Mouse (Mus musculus): ENCODE measurements around the gene Hist1h3c. TPM values are rescaled to one million over a fixed set of nuclear protein-coding genes. Genes with fewer than 3 reads are reported as not detected.

Gene Hist1h3c
- polyA plus RNA-seq, 1 experiment from 2014 or later, result 11.3 TPM

DNA sequence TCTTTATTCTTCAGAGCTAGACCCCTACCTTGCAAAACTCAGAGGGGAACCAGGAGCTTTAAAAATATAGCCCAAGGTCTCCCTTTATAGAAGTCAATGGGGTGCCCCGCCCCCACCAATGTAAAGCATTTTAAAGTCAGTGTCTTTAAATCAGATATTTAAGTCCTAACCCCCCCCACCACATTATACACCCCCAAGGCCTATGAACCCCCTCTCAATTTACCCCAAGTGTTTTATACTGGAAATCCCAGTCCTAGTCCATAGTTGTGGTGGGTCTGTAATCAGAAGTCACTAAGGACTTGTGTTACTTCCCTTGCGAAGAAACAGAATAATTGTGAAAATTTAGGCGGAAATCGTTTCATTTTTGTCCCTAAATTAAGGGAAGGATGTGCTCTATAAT, 7.4 kb downstream of the Hist1h3c start:
- no peaks in the 10 kb centered on the region for H3K9me3 ChIP-seq (ENCODE audit: low read depth, low read length)
- H3K9ac ChIP-seq, result peak overlapping the region; percentile 94
- H3K4me2 ChIP-seq, result peak overlapping the region; percentile 90
- H3K4me3 ChIP-seq (ENCODE audit: low read depth, low read length), result peak overlapping the region; percentile 63
- WGBS, result 23% methylated on average over 4 of the region's 4 CpGs
- TF ChIP-seq CTCF (IDR thresholded peaks at IDR 0.05; ENCODE audit: low read depth), result no peak
- ATAC-seq (ENCODE audit: insufficient read depth) (no peak), DNase-seq (peak; percentile 51)
- H3K36me3 ChIP-seq (ENCODE audit: insufficient read depth), result no peaks in the 10 kb centered on the region
- H3K27ac ChIP-seq (ENCODE audit: low read depth), result peak overlapping the region; percentile 100
- 0 out of 2 replicates have a peak, but pooled peaks cover 5% of the 10 kb centered on the region for H3K4me1 ChIP-seq (ENCODE audit: insufficient read depth)
- H3K27me3 ChIP-seq (ENCODE audit: insufficient read depth, low read length), result no peaks in the 10 kb centered on the region

DNA sequence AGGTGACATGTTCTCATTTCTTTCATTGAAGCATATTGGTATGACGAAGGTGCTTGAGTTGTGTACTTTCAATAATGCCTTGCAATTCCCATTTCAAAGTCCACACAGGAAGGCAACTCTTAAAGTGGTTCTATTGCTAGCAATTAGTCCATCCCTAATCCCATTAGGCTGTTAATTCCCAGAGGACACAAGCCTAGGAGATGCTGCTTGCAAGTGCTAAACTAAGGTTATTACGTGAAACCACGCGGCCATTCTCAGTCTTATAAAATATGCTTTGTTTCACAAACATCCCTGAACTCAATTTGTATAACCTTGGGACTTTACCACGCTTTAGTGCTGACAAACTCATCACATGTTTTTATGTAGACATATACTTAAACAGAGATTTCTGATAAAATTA, 8.3 kb downstream of the Hist1h3c start:
- H3K4me2 ChIP-seq, result no peak overlapping the region
- ATAC-seq (ENCODE audit: insufficient read depth) (no peak), DNase-seq (peak; percentile 11)
- H3K4me1 ChIP-seq (ENCODE audit: insufficient read depth), result 0 out of 2 replicates have a peak, but pooled peaks cover 5% of the 10 kb centered on the region
- no peak overlapping the region for H3K9ac ChIP-seq
- no peaks in the 10 kb centered on the region for H3K27me3 ChIP-seq (ENCODE audit: insufficient read depth, low read length)
- H3K36me3 ChIP-seq (ENCODE audit: insufficient read depth), result no peaks in the 10 kb centered on the region
- WGBS, result 89% methylated on average over 5 of the region's 5 CpGs
- H3K4me3 ChIP-seq (ENCODE audit: low read depth, low read length), result no peak overlapping the region
- no peaks in the 10 kb centered on the region for H3K9me3 ChIP-seq (ENCODE audit: low read depth, low read length)
- no peak for TF ChIP-seq CTCF (IDR thresholded peaks at IDR 0.05; ENCODE audit: low read depth)
- peak overlapping the region; percentile 100; the same call in 1 of the 2 replicates for H3K27ac ChIP-seq (ENCODE audit: low read depth)

GRCm38 (mm10) chr13:23732156-23732804, 13.1 kb downstream of the Hist1h3c start:
- H3K4me3 ChIP-seq (ENCODE audit: low read depth, low read length), result no peak overlapping the region
- no peaks in the 10 kb centered on the region for H3K4me1 ChIP-seq (ENCODE audit: insufficient read depth)
- no peaks in the 10 kb centered on the region for H3K36me3 ChIP-seq (ENCODE audit: insufficient read depth)
- peak; percentile 47; the same call in 1 of the 2 replicates for ATAC-seq (ENCODE audit: insufficient read depth)
- DNase-seq, result peak; percentile 80
- no peak overlapping the region for H3K9ac ChIP-seq
- peak; percentile 84 for TF ChIP-seq CTCF (IDR thresholded peaks at IDR 0.05; ENCODE audit: low read depth)
- no peaks in the 10 kb centered on the region for H3K27me3 ChIP-seq (ENCODE audit: insufficient read depth, low read length)
- no peak overlapping the region for H3K4me2 ChIP-seq
- H3K9me3 ChIP-seq (ENCODE audit: low read depth, low read length), result no peaks in the 10 kb centered on the region
- WGBS, result 21% methylated on average over 8 of the region's 8 CpGs
- H3K27ac ChIP-seq (ENCODE audit: low read depth), result no peak overlapping the region

- Histone ChIP-seq H3K36me3 (ENCODE audit: insufficient read depth) (no peaks in the 10 kb centered on the region), H3K4me1 (ENCODE audit: insufficient read depth) (no peaks in the 10 kb centered on the region), H3K9ac (no peak overlapping the region), H3K4me3 (ENCODE audit: low read depth, low read length) (no peak overlapping the region), H3K27me3 (ENCODE audit: insufficient read depth, low read length) (no peaks in the 10 kb centered on the region), H3K9me3 (ENCODE audit: low read depth, low read length) (no peaks in the 10 kb centered on the region), H3K27ac (ENCODE audit: low read depth) (no peak overlapping the region), H3K4me2 (no peak overlapping the region)
- DNase-seq (peak; percentile 64), ATAC-seq (ENCODE audit: insufficient read depth) (no peak)
- WGBS, result 20% methylated on average over 8 of the region's 8 CpGs
- no peak for TF ChIP-seq CTCF (IDR thresholded peaks at IDR 0.05; ENCODE audit: low read depth)
These were observed 14.9 kb downstream of the Hist1h3c start for GRCm38 (mm10) chr13:23730479-23730878.

- 88% methylated on average over 5 of the region's 5 CpGs for WGBS
- no peak for ATAC-seq (ENCODE audit: insufficient read depth)
These were observed 15.7 kb downstream of the Hist1h3c start for GRCm38 (mm10) chr13:23729706-23730105.

DNA sequence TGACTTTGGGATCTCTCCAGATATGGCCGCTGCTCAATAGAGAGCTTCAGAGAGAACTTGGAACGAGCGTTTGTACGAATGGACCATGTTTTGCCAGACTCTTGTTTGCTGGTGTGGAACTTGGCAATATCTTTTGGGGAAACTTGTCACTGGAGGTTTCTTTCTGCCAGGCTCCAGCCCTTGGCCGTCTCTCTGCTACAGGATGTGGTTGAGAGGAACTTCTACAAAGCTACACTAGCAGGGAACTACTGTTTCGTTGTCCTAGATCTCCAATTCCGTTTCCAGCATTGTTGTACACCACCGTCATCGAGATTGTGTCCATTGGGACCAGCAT, 16.2 kb downstream of the Hist1h3c start:
- no peak for TF ChIP-seq CTCF (IDR thresholded peaks at IDR 0.05; ENCODE audit: low read depth)
- Histone ChIP-seq H3K27me3 (ENCODE audit: insufficient read depth, low read length) (no peaks in the 10 kb centered on the region), H3K27ac (ENCODE audit: low read depth) (no peak overlapping the region), H3K4me3 (ENCODE audit: low read depth, low read length) (no peak overlapping the region), H3K4me1 (ENCODE audit: insufficient read depth) (0 out of 2 replicates have a peak, but pooled peaks cover under 1% of the 10 kb centered on the region), H3K9ac (no peak overlapping the region), H3K4me2 (no peak overlapping the region), H3K9me3 (ENCODE audit: low read depth, low read length) (no peaks in the 10 kb centered on the region), H3K36me3 (ENCODE audit: insufficient read depth) (no peaks in the 10 kb centered on the region)
- ATAC-seq (ENCODE audit: insufficient read depth), result no peak
- 93% methylated on average over 9 of the region's 9 CpGs for WGBS
- DNase-seq, result no peak

More at GRCm38 (mm10) chr13:23729706-23730105, 15.7 kb downstream of the Hist1h3c start:
- no peak overlapping the region for H3K9ac ChIP-seq
- H3K4me2 ChIP-seq, result no peak overlapping the region
- no peaks in the 10 kb centered on the region for H3K27me3 ChIP-seq (ENCODE audit: insufficient read depth, low read length)
- no peak for DNase-seq
- H3K9me3 ChIP-seq (ENCODE audit: low read depth, low read length), result no peaks in the 10 kb centered on the region
- no peaks in the 10 kb centered on the region for H3K4me1 ChIP-seq (ENCODE audit: insufficient read depth)
- no peak overlapping the region for H3K27ac ChIP-seq (ENCODE audit: low read depth)
- no peak overlapping the region for H3K4me3 ChIP-seq (ENCODE audit: low read depth, low read length)
- no peak for TF ChIP-seq CTCF (IDR thresholded peaks at IDR 0.05; ENCODE audit: low read depth)
- no peaks in the 10 kb centered on the region for H3K36me3 ChIP-seq (ENCODE audit: insufficient read depth)

DNA sequence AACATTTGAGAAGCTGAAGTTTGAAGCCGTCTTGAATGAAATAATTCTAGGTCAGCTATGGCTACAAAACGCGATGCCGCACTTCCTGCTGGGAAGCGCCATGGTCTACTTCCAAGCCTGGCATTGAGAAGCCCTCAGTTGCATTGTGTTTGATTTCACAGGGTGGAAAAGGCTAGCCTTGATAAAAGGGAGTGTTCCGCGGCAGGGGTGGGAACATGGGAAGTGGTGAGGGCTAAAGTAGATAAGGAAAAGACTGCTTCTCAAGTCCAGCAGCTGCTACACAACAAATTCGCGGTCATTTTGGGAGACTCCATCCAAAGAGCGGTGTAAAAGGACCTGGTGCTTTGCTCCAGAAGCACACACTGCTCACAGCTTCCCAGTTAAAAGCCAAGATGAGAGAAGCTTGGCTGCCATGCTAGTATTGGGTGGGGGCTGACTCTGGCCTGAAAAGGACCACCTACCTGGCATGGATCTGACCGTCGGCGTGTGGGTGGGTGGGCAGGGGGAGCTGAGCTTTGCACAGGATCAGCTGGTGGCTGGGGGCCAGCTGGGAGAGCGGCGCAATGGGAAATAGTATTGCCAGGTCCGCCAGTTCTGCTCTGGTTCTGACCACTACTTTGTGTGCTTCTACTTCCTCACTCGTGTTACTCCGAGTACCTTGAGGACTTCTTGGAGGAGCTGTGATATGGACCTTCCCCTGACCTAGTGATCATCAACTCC, 16.8 kb downstream of the Hist1h3c start:
- Histone ChIP-seq H3K9ac (no peak overlapping the region), H3K36me3 (ENCODE audit: insufficient read depth) (no peaks in the 10 kb centered on the region), H3K27ac (ENCODE audit: low read depth) (no peak overlapping the region), H3K27me3 (ENCODE audit: insufficient read depth, low read length) (no peaks in the 10 kb centered on the region), H3K9me3 (ENCODE audit: low read depth, low read length) (no peaks in the 10 kb centered on the region), H3K4me2 (no peak overlapping the region), H3K4me1 (ENCODE audit: insufficient read depth) (0 out of 2 replicates have a peak, but pooled peaks cover 4% of the 10 kb centered on the region), H3K4me3 (ENCODE audit: low read depth, low read length) (no peak overlapping the region)
- DNase-seq (no peak), ATAC-seq (ENCODE audit: insufficient read depth) (no peak)
- TF ChIP-seq CTCF (IDR thresholded peaks at IDR 0.05; ENCODE audit: low read depth), result no peak
- 85% methylated on average over 18 of the region's 18 CpGs for WGBS

All from lung, embryonic 14.5 days (tissue).